Mouse (Mus musculus) neural tube, embryonic 14.5 days (tissue): ENCODE measurements at regions not wholly inside any gene's neighbourhood (a gene's known extent, or its start where the extent isn't known, plus 50 kb on each side); places are given as distances from the start of the nearest gene placed in this dataset.
A peak's percentile ranks its signal among the peaks of the same experiment; 100 is the strongest.

Experiments used
- ATAC-seq: fragments of 200-750 bp; cut with Nextera tagmentation; 2 replicates; pipeline ENCODE4 v1.8.0; 2017; ENCODE audit warnings: low read depth, mild to moderate bottlenecking, moderate TSS enrichment, moderate library complexity
- H3K27ac ChIP-seq: fragments of 300-500 bp; sonication (generic); 2 replicates; pipeline ENCODE4 v1.5.1; 2014; ENCODE audit warnings: low read depth, mild to moderate bottlenecking, control low read depth, low read length, moderate library complexity, mixed read lengths
- H3K27me3 ChIP-seq: fragments of 300-500 bp; sonication (generic); 2 replicates; pipeline ENCODE4 v1.6.1; 2014; ENCODE audit warnings: low read length; ENCODE audit not compliant: control insufficient read depth, insufficient read depth
- H3K36me3 ChIP-seq: fragments of 300-500 bp; sonication (generic); 2 replicates; pipeline ENCODE4 v1.6.1; 2014; ENCODE audit warnings: low read length, mixed read lengths; ENCODE audit not compliant: control insufficient read depth, insufficient read depth
- H3K4me1 ChIP-seq: fragments of 300-500 bp; sonication (generic); 2 replicates; pipeline ENCODE4 v1.6.1; 2014; ENCODE audit warnings: low read length; ENCODE audit not compliant: control insufficient read depth, insufficient read depth
- H3K4me2 ChIP-seq: fragments of 300-500 bp; sonication (generic); 2 replicates; pipeline ENCODE4 v1.6.1; 2014; ENCODE audit warnings: mild to moderate bottlenecking, low read depth, low read length, control low read depth
- H3K4me3 ChIP-seq: fragments of 300-500 bp; sonication (generic); 2 replicates; pipeline ENCODE4 v1.5.1; 2014; ENCODE audit warnings: low read depth, low read length, control low read depth, mixed read lengths
- H3K9ac ChIP-seq: fragments of 300-500 bp; sonication (generic); replicated peaks from 2 replicates; pipeline ENCODE4 v1.6.1; 2014; ENCODE audit warnings: low read depth, mild to moderate bottlenecking, control low read depth, low read length, mixed read lengths
- H3K9me3 ChIP-seq: fragments of 300-500 bp; sonication (generic); 2 replicates; pipeline ENCODE4 v1.6.1; 2016; ENCODE audit warnings: low read length; ENCODE audit not compliant: control insufficient read depth
- WGBS: fragments of 180-500 bp; shearing (Covaris S2); extraction: QIAGEN DNeasy Blood & Tissue Kit; methylation state at CpG from one replicate; pipeline ENCODE4 v1.1.7; 2014; 5-methylcytosine and 5-hydroxymethylcytosine counted together

DNA sequence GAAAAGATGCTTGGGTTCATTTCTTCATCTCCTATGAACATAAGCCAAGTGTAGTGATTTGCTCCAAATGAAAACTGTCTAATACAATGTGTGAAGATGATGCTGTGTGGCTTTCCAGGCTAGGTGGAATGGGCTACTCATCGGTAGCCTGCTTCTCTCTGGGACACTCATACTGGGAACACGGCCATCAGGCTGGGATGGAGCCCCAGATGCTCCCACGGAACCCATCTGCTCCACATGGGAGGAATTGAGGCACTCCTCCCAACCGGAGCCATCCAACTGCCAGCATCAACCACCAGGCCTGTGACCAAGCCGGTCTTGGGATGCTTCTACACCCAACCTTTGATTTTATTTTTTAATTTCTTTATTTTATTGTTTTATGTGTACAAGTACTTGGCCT lies 115.9 kb downstream of the Mycn start:
- WGBS, result 68% methylated on average over 5 of the region's 5 CpGs

GRCm38 (mm10) chr12:12821473-12821872 lies 120.2 kb downstream of the Mycn start:
- H3K9ac ChIP-seq, result no peak overlapping the region

More for the DNA sequence above, 115.9 kb downstream of the Mycn start:
- Histone ChIP-seq H3K27me3 (no peaks in the 10 kb centered on the region), H3K9ac (no peak overlapping the region), H3K4me3 (no peak overlapping the region), H3K4me2 (no peak overlapping the region), H3K9me3 (no peaks in the 10 kb centered on the region), H3K36me3 (no peaks in the 10 kb centered on the region), H3K27ac (no peak overlapping the region), H3K4me1 (peaks cover 8% of the 10 kb centered on the region)
- ATAC-seq, result no peak

GRCm38 (mm10) chr12:12820668-12821351 lies 120.9 kb downstream of the Mycn start:
- H3K4me1 ChIP-seq, result no peaks in the 10 kb centered on the region
- H3K4me2 ChIP-seq, result no peak overlapping the region
- no peak; the same call in 1 of the 2 replicates for ATAC-seq
- H3K4me3 ChIP-seq, result no peak overlapping the region
- no peaks in the 10 kb centered on the region for H3K27me3 ChIP-seq
- 99% methylated on average over 2 of the region's 2 CpGs for WGBS
- H3K9me3 ChIP-seq, result no peaks in the 10 kb centered on the region
- H3K36me3 ChIP-seq, result no peaks in the 10 kb centered on the region
- H3K27ac ChIP-seq, result no peak overlapping the region
- no peak overlapping the region for H3K9ac ChIP-seq

More at GRCm38 (mm10) chr12:12821473-12821872, 120.2 kb downstream of the Mycn start:
- Histone ChIP-seq H3K4me1 (no peaks in the 10 kb centered on the region), H3K4me3 (no peak overlapping the region), H3K4me2 (no peak overlapping the region), H3K36me3 (no peaks in the 10 kb centered on the region), H3K27me3 (no peaks in the 10 kb centered on the region), H3K27ac (no peak overlapping the region), H3K9me3 (no peaks in the 10 kb centered on the region)
- 67% methylated on average over 7 of the region's 7 CpGs for WGBS
- ATAC-seq, result no peak; the same call in 1 of the 2 replicates

- Histone ChIP-seq H3K4me2 (no peak overlapping the region), H3K27ac (no peak overlapping the region), H3K4me3 (no peak overlapping the region), H3K27me3 (no peaks in the 10 kb centered on the region), H3K36me3 (no peaks in the 10 kb centered on the region), H3K9me3 (no peaks in the 10 kb centered on the region), H3K9ac (no peak overlapping the region), H3K4me1 (no peaks in the 10 kb centered on the region)
- no peak for ATAC-seq
- 81% methylated on average over 5 of the region's 5 CpGs for WGBS
Measured at GRCm38 (mm10) chr12:12819746-12820145, 122.0 kb downstream of the Mycn start.

DNA sequence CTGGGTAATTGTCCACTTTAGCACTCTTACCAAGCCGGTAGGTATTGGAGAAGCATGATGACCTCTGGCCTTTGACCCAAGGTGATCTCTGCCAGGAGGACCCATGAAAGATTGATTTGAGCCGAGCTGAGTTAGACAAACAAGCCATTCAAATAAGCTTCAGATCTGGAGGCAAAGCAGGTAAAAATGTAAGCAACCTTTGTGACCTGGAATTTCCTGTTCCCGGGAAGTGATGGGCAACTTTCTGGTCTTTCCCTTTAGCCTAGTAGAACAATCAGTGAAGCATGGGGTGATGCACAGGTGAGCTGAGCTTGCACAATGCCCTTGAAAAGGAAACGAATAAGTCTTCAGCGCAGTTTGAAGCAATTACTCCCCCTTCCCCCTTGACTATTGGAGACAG lies 127.0 kb downstream of the Mycn start:
- H3K36me3 ChIP-seq, result no peaks in the 10 kb centered on the region
- H3K4me1 ChIP-seq, result peaks cover 6% of the 10 kb centered on the region
- no peak overlapping the region for H3K4me2 ChIP-seq
- no peaks in the 10 kb centered on the region for H3K9me3 ChIP-seq
- H3K27me3 ChIP-seq, result no peaks in the 10 kb centered on the region
- no peak overlapping the region for H3K4me3 ChIP-seq
- H3K9ac ChIP-seq, result no peak overlapping the region
- no peak for ATAC-seq
- H3K27ac ChIP-seq, result no peak overlapping the region
- WGBS, result 61% methylated on average over 5 of the region's 5 CpGs

DNA sequence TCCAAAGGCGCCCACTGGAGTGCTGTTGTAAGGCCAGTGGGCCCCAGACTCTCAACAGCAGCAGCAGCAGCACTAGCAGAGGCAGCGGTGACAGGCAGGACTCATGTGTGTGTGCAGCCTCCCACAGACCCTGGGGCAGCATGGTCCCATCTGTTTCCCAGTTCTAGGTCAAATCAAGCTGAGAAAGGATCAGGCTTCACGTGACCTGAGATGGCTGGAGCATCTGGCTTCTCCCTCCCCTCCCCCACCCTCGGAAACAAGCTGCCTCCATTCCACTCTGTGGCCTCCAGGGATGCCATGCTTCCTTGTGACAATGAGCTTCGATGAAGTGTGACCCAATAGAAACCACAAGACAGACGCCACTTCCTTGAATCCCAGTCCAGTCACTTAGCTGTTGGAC lies 128.8 kb downstream of the Mycn start:
- ATAC-seq, result peak; percentile 47; the same call in 1 of the 2 replicates
- Histone ChIP-seq H3K4me1 (peaks cover 6% of the 10 kb centered on the region), H3K9me3 (no peaks in the 10 kb centered on the region), H3K27me3 (no peaks in the 10 kb centered on the region), H3K36me3 (no peaks in the 10 kb centered on the region), H3K4me3 (no peak overlapping the region), H3K9ac (no peak overlapping the region), H3K27ac (no peak overlapping the region), H3K4me2 (no peak overlapping the region)
- WGBS, result 18% methylated on average over 6 of the region's 6 CpGs

- peak; percentile 25 for ATAC-seq
- Histone ChIP-seq H3K4me3 (no peak overlapping the region), H3K4me1 (peaks cover 6% of the 10 kb centered on the region), H3K9me3 (no peaks in the 10 kb centered on the region), H3K4me2 (peak overlapping the region; percentile 7; the same call in 1 of the 2 replicates), H3K27me3 (no peaks in the 10 kb centered on the region), H3K27ac (peak overlapping the region; percentile 13; the same call in 1 of the 2 replicates), H3K9ac (no peak overlapping the region), H3K36me3 (no peaks in the 10 kb centered on the region)
- WGBS, result 5% methylated on average over 7 of the region's 7 CpGs
Measured at GRCm38 (mm10) chr12:12810943-12811342, 130.8 kb downstream of the Mycn start.

- H3K4me2 ChIP-seq, result peak overlapping the region; percentile 7; the same call in 1 of the 2 replicates
- WGBS, result 5% methylated on average over 16 of the region's 16 CpGs
- H3K27me3 ChIP-seq, result no peaks in the 10 kb centered on the region
- peaks cover 6% of the 10 kb centered on the region for H3K4me1 ChIP-seq
- no peaks in the 10 kb centered on the region for H3K36me3 ChIP-seq
- no peaks in the 10 kb centered on the region for H3K9me3 ChIP-seq
- peak; percentile 52 for ATAC-seq
- no peak overlapping the region for H3K4me3 ChIP-seq
- H3K9ac ChIP-seq, result no peak overlapping the region; the same call in 1 of the 2 replicates
- peak overlapping the region; percentile 13; the same call in 1 of the 2 replicates for H3K27ac ChIP-seq
Measured at GRCm38 (mm10) chr12:12810159-12810885, 131.4 kb downstream of the Mycn start.

DNA sequence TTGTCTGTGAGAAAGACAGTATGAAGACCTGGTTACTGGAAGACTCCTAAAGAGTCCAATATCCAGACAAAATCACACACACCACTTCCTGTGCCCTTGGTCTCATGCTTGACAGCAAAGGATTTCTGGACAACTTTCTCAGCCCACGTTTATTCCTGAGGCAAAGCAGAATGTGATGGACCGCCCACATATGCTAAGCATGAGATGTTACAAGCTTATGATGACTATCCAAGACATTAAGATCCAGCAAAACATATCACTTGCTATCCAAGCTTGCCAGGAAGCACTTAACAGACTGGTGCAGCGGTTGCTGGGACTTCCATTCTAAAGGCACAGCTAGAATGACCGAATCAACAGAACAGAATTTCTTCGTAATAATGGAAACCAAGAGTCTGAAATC lies 133.6 kb downstream of the Mycn start:
- no peak overlapping the region for H3K4me3 ChIP-seq
- no peak for ATAC-seq
- no peaks in the 10 kb centered on the region for H3K36me3 ChIP-seq
- H3K27ac ChIP-seq, result no peak overlapping the region
- H3K27me3 ChIP-seq, result no peaks in the 10 kb centered on the region
- no peak overlapping the region for H3K9ac ChIP-seq
- no peak overlapping the region for H3K4me2 ChIP-seq
- WGBS, result 94% methylated on average over 5 of the region's 5 CpGs
- peaks cover 6% of the 10 kb centered on the region for H3K4me1 ChIP-seq
- H3K9me3 ChIP-seq, result no peaks in the 10 kb centered on the region
